8 mouse cellular contexts compared by ENCODE assay signal in genomic region chr17:35127017-35127416, GRCm38 (mm10). TPM values are rescaled to one million over a fixed set of nuclear protein-coding genes. Genes with fewer than 3 reads are reported as not detected.
DNase-seq lines count a peak whose midpoint lies in the region; ATAC-seq and TF ChIP-seq lines count a peak whose summit lies in the region.

No protein-coding gene starts in this region.

- H3K4me2 ChIP-seq in hindbrain, postnatal 0 days (ENCODE audit: low read depth, low read length), result peak overlapping the region; percentile 75
- peak overlapping the region; percentile 76 for H3K4me2 ChIP-seq in midbrain, embryonic 16.5 days (ENCODE audit: low read length)

- 52% methylated on average over 13 of the region's 13 CpGs for WGBS in kidney, adult 2 months
- 74% methylated on average over 13 of the region's 13 CpGs for WGBS in hindbrain, postnatal 0 days
- 70% methylated on average over 13 of the region's 13 CpGs for WGBS in midbrain, embryonic 16.5 days

- H3K4me3 ChIP-seq in kidney, adult 2 months (ENCODE audit: insufficient read depth, low read depth, low read length), result peak overlapping the region; percentile 96
- H3K4me3 ChIP-seq in brown adipose tissue, adult 24 weeks (ENCODE audit: insufficient read depth, low read depth, low read length), result peak overlapping the region; percentile 86
- peak overlapping the region; percentile 54 for H3K4me3 ChIP-seq in hindbrain, postnatal 0 days (ENCODE audit: low read length)
- H3K4me3 ChIP-seq in midbrain, embryonic 16.5 days (ENCODE audit: low read depth, low read length), result peak overlapping the region; percentile 74

- no peak for ATAC-seq in hindbrain, postnatal 0 days
- ATAC-seq in midbrain, embryonic 16.5 days, result no peak
- ATAC-seq in megakaryocyte progenitor cell, adult 5-6 weeks (replicated peaks; ENCODE audit: poor library complexity), result no peak; the same call in 1 of the 2 replicates

- no peaks in the 10 kb centered on the region for H3K9me3 ChIP-seq in hindbrain, postnatal 0 days (ENCODE audit: low read length)
- no peaks in the 10 kb centered on the region for H3K9me3 ChIP-seq in midbrain, embryonic 16.5 days (replicated peaks; ENCODE audit: control insufficient read depth, low read length, poor library complexity, severe bottlenecking)

- peaks cover 23% of the 10 kb centered on the region; the same call in 1 of the 2 replicates for H3K4me1 ChIP-seq in kidney, adult 2 months (ENCODE audit: control insufficient read depth, insufficient read depth, low read length)
- peaks cover 7% of the 10 kb centered on the region for H3K4me1 ChIP-seq in brown adipose tissue, adult 24 weeks (ENCODE audit: control insufficient read depth, insufficient read depth, insufficient read length, low read length)
- peaks cover 8% of the 10 kb centered on the region; the same call in 1 of the 2 replicates for H3K4me1 ChIP-seq in hindbrain, postnatal 0 days (ENCODE audit: insufficient read depth, low read length)
- H3K4me1 ChIP-seq in midbrain, embryonic 16.5 days (ENCODE audit: control insufficient read depth, insufficient read depth, low read length), result peaks cover 23% of the 10 kb centered on the region

- TF ChIP-seq CTCF in kidney, adult 2 months (conservative IDR thresholded peaks at IDR 0.05; ENCODE audit: insufficient read depth, insufficient read length, low read depth, low read length), result no peak
- TF ChIP-seq CTCF in hindbrain, postnatal 0 days (IDR thresholded peaks at IDR 0.05; ENCODE audit: low read depth), result no peak

- peak overlapping the region; percentile 68 for H3K9ac ChIP-seq in hindbrain, postnatal 0 days (replicated peaks; ENCODE audit: low read length)
- H3K9ac ChIP-seq in midbrain, embryonic 16.5 days (ENCODE audit: low read depth, low read length), result peak overlapping the region; percentile 88

- TF ChIP-seq POLR2A in kidney, adult 2 months (IDR thresholded peaks at IDR 0.05; ENCODE audit: low read depth, low read length), result no peak

- H3K36me3 ChIP-seq in kidney, adult 2 months (ENCODE audit: control insufficient read depth, insufficient read depth, low read length), result no peaks in the 10 kb centered on the region; the same call in 1 of the 2 replicates
- H3K36me3 ChIP-seq in hindbrain, postnatal 0 days (ENCODE audit: insufficient read depth, low read length), result peaks cover 5% of the 10 kb centered on the region; the same call in 1 of the 2 replicates
- H3K36me3 ChIP-seq in midbrain, embryonic 16.5 days (ENCODE audit: control insufficient read depth, insufficient read depth, low read length), result no peaks in the 10 kb centered on the region

- no peaks in the 10 kb centered on the region for H3K27me3 ChIP-seq in kidney, adult 2 months (replicated peaks; ENCODE audit: control insufficient read depth, insufficient read depth, low read length)
- no peaks in the 10 kb centered on the region for H3K27me3 ChIP-seq in hindbrain, postnatal 0 days (ENCODE audit: insufficient read depth, low read length)
- no peaks in the 10 kb centered on the region for H3K27me3 ChIP-seq in midbrain, embryonic 16.5 days (ENCODE audit: control insufficient read depth, insufficient read depth, low read depth, low read length)

- H3K27ac ChIP-seq in kidney, adult 2 months (ENCODE audit: insufficient read depth, low read depth, low read length), result peak overlapping the region; percentile 87; the same call in 1 of the 2 replicates
- peak overlapping the region; percentile 90 for H3K27ac ChIP-seq in brown adipose tissue, adult 24 weeks (replicated peaks; ENCODE audit: low read depth, low read length)
- H3K27ac ChIP-seq in hindbrain, postnatal 0 days, result peak overlapping the region; percentile 83
- H3K27ac ChIP-seq in midbrain, embryonic 16.5 days (ENCODE audit: low read length), result no peak overlapping the region

- no peak for DNase-seq in kidney, adult 2 months
- no peak for DNase-seq in kidney, postnatal 36 days
- no peak for DNase-seq in hindbrain, postnatal 0 days (ENCODE audit: low spot score)
- DNase-seq in T-cell, adult 2 months (ENCODE audit: low spot score), result no peak
- no peak for DNase-seq in left cerebral cortex, adult 11 months (ENCODE audit: low spot score)

RNA-seq across cellular contexts. Expression of gene D17H6S53E, which starts 0.8 kb away (rescaled TPM):
- polyA plus RNA-seq in kidney, adult 2 months (2012; rRNA removed), result 10.7 and 12.9 TPM in 2 replicates
- polyA plus RNA-seq in brown adipose tissue, adult 24 weeks (2012; ENCODE audit: insufficient read depth, insufficient read length, missing spikeins), result 12.8 and 17.2 TPM in 2 replicates
- total RNA-seq in hindbrain, postnatal 0 days (2014; rRNA removed), result 14.0 and 29.7 TPM in 2 replicates
- 9.4 and 11.6 TPM in 2 replicates for polyA plus RNA-seq in hindbrain, postnatal 0 days (2015; fragmentation: Nextera tagmentation; extraction: Ambion mirVana)
- polyA plus RNA-seq in midbrain, embryonic 16.5 days (2015; fragmentation: Nextera tagmentation; extraction: Ambion mirVana), result 7.8 and 8.7 TPM in 2 replicates
- total RNA-seq in megakaryocyte progenitor cell, adult 5-6 weeks (2015), result 1.5 and 3.6 TPM in 2 replicates
- total RNA-seq in megakaryocyte progenitor cell, adult 5-6 weeks (2017), result 7.7 and 7.9 TPM in 2 replicates

RNA-seq across cellular contexts. Expression of gene Apom, which starts 4.8 kb away (rescaled TPM):
- 138 and 157 TPM in 2 replicates for polyA plus RNA-seq in kidney, adult 2 months (2012; rRNA removed)
- polyA plus RNA-seq in brown adipose tissue, adult 24 weeks (2012; ENCODE audit: insufficient read depth, insufficient read length, missing spikeins), result not detected in 2 replicates
- total RNA-seq in hindbrain, postnatal 0 days (2014; rRNA removed), result 0.37 TPM in 1 of 2 replicates, not detected in the other
- polyA plus RNA-seq in hindbrain, postnatal 0 days (2015; fragmentation: Nextera tagmentation; extraction: Ambion mirVana), result 0.35 TPM in 1 of 2 replicates, not detected in the other
- polyA plus RNA-seq in midbrain, embryonic 16.5 days (2015; fragmentation: Nextera tagmentation; extraction: Ambion mirVana), result 0.24 and 0.29 TPM in 2 replicates
- not detected in 2 replicates for total RNA-seq in megakaryocyte progenitor cell, adult 5-6 weeks (2015)
- total RNA-seq in megakaryocyte progenitor cell, adult 5-6 weeks (2017), result not detected in 2 replicates

RNA-seq across cellular contexts. Expression of gene Csnk2b, which starts 5.2 kb away (rescaled TPM):
- 434 and 474 TPM in 2 replicates for polyA plus RNA-seq in kidney, adult 2 months (2012; rRNA removed)
- polyA plus RNA-seq in brown adipose tissue, adult 24 weeks (2012; ENCODE audit: insufficient read depth, insufficient read length, missing spikeins), result 138 and 147 TPM in 2 replicates
- total RNA-seq in hindbrain, postnatal 0 days (2014; rRNA removed), result 257 and 289 TPM in 2 replicates
- polyA plus RNA-seq in hindbrain, postnatal 0 days (2015; fragmentation: Nextera tagmentation; extraction: Ambion mirVana), result 332 and 350 TPM in 2 replicates
- 315 and 331 TPM in 2 replicates for polyA plus RNA-seq in midbrain, embryonic 16.5 days (2015; fragmentation: Nextera tagmentation; extraction: Ambion mirVana)
- total RNA-seq in megakaryocyte progenitor cell, adult 5-6 weeks (2015), result 411 and 443 TPM in 2 replicates
- total RNA-seq in megakaryocyte progenitor cell, adult 5-6 weeks (2017), result 375 TPM in 2 replicates

RNA-seq across cellular contexts. Expression of gene Gpank1, which starts 5.8 kb away (rescaled TPM):
- polyA plus RNA-seq in kidney, adult 2 months (2012; rRNA removed), result 15.1 and 15.5 TPM in 2 replicates
- polyA plus RNA-seq in brown adipose tissue, adult 24 weeks (2012; ENCODE audit: insufficient read depth, insufficient read length, missing spikeins), result 7.9 and 12.8 TPM in 2 replicates
- 13.1 and 14.1 TPM in 2 replicates for total RNA-seq in hindbrain, postnatal 0 days (2014; rRNA removed)
- 18.1 and 19.1 TPM in 2 replicates for polyA plus RNA-seq in hindbrain, postnatal 0 days (2015; fragmentation: Nextera tagmentation; extraction: Ambion mirVana)
- 24.3 and 26.4 TPM in 2 replicates for polyA plus RNA-seq in midbrain, embryonic 16.5 days (2015; fragmentation: Nextera tagmentation; extraction: Ambion mirVana)
- 20.3 and 20.7 TPM in 2 replicates for total RNA-seq in megakaryocyte progenitor cell, adult 5-6 weeks (2015)
- 33.9 and 36.8 TPM in 2 replicates for total RNA-seq in megakaryocyte progenitor cell, adult 5-6 weeks (2017)

RNA-seq across cellular contexts. Expression of gene Bag6, which starts 8.0 kb away (rescaled TPM):
- polyA plus RNA-seq in kidney, adult 2 months (2012; rRNA removed), result 145 and 160 TPM in 2 replicates
- polyA plus RNA-seq in brown adipose tissue, adult 24 weeks (2012; ENCODE audit: insufficient read depth, insufficient read length, missing spikeins), result 119 and 160 TPM in 2 replicates
- 320 and 368 TPM in 2 replicates for total RNA-seq in hindbrain, postnatal 0 days (2014; rRNA removed)
- polyA plus RNA-seq in hindbrain, postnatal 0 days (2015; fragmentation: Nextera tagmentation; extraction: Ambion mirVana), result 50.0 and 55.8 TPM in 2 replicates
- 70.5 and 75.7 TPM in 2 replicates for polyA plus RNA-seq in midbrain, embryonic 16.5 days (2015; fragmentation: Nextera tagmentation; extraction: Ambion mirVana)
- 73.9 and 78.5 TPM in 2 replicates for total RNA-seq in megakaryocyte progenitor cell, adult 5-6 weeks (2015)
- total RNA-seq in megakaryocyte progenitor cell, adult 5-6 weeks (2017), result 77.3 and 88.5 TPM in 2 replicates

Comparison
In these comparisons a context has a peak if more than half of its experiments do, and no peak if none do; other contexts are left out.
1. RNA of gene Apom, which starts 4.8 kb away (polyA plus RNA-seq): 138 to 157 TPM in kidney, adult 2 months; 0.24 to 0.29 TPM in midbrain, embryonic 16.5 days, 0.35 TPM in hindbrain, postnatal 0 days and not detected in brown adipose tissue, adult 24 weeks; every median in the first group is over 100 times any median in the second.
2. Peak in every context shown above with its lines, with median percentiles within 50 percentile points of each other: H3K4me3 ChIP-seq.